Mouse (Mus musculus) right cerebral cortex, postnatal 10 days (tissue): ENCODE measurements around the gene Erap1.
"Not testable (repeated sequence)": the region's sequence is repeated elsewhere in the genome, so short reads cannot be mapped to it uniquely, and the experiment has no call there.

Source experiments
- DNase-seq, 2 experiments: peaks; one replicate each; pipeline ENCODE4 v3.0.0; 2021; ENCODE audit warnings: low spot score in 2 of 2

The Erap1 gene

GRCm38 (mm10) chr13:74638793-74639711 lies at the start of gene Erap1:
Gene Erap1 (plus strand): TSS chr13:74639568.
- peak; percentile 24 to 40 for DNase-seq

- peak; percentile 31 for DNase-seq
Observed at GRCm38 (mm10) chr13:74591401-74591821, 48.0 kb upstream of the Erap1 start.

GRCm38 (mm10) chr13:74591828-74592227 lies 47.5 kb upstream of the Erap1 start:
- not testable (repeated sequence) for DNase-seq

- not testable (repeated sequence) for DNase-seq
Observed at GRCm38 (mm10) chr13:74597022-74597421, 42.3 kb upstream of the Erap1 start.

- DNase-seq = not testable (repeated sequence)
Observed at GRCm38 (mm10) chr13:74601776-74602175, 37.6 kb upstream of the Erap1 start.

GRCm38 (mm10) chr13:74617163-74618019 lies 22.0 kb upstream of the Erap1 start:
- peak; percentile 91 to 95 for DNase-seq

- DNase-seq = no peak
Observed at GRCm38 (mm10) chr13:74632327-74632726, 7.0 kb upstream of the Erap1 start.

- no peak for DNase-seq
Observed at GRCm38 (mm10) chr13:74632857-74633256, 6.5 kb upstream of the Erap1 start.

GRCm38 (mm10) chr13:74639712-74640522 lies 549 bp downstream of the Erap1 start:
- DNase-seq = peak; percentile 72 to 73

- DNase-seq = not testable (repeated sequence)
Observed at GRCm38 (mm10) chr13:74640523-74640920, 1.2 kb downstream of the Erap1 start.

- DNase-seq = no peak
Observed at GRCm38 (mm10) chr13:74695497-74696193, 56.3 kb downstream of the Erap1 start.

GRCm38 (mm10) chr13:74696225-74696624 lies 56.9 kb downstream of the Erap1 start:
- DNase-seq = no peak

GRCm38 (mm10) chr13:74719002-74719401 lies 79.6 kb downstream of the Erap1 start:
- DNase-seq = no peak

GRCm38 (mm10) chr13:74733726-74734125 lies 94.4 kb downstream of the Erap1 start:
- no peak for DNase-seq

GRCm38 (mm10) chr13:74735834-74736233 lies 96.5 kb downstream of the Erap1 start:
- no peak for DNase-seq

- no peak for DNase-seq
Observed at GRCm38 (mm10) chr13:74736396-74736795, 97.0 kb downstream of the Erap1 start.
